Mouse (Mus musculus): ENCODE data around the gene Ap5z1.

Ap5z1 gene

GRCm38 (mm10) chr5:142518973-142519372, 55.2 kb downstream of the Ap5z1 start:
- CTCF ChIA-PET = no interaction called here

DNA sequence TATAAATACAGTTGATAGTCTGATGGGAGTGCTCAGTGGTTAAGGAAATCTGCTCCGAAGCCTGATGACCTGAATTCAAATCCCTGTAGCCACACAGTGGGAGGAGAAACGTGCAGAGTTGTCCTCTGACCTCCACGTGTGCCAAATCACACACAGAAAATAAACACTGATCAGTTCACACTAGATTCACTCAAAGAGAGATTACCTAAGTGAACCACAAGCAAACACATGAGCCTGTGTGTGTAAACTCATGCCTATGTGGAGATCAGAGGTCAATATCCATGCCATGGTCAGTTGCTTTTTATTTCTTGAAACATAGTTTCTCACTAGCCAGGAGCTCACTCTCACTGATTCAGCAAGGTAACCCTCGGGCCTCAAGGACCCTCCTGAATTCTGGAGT, 56.6 kb downstream of the Ap5z1 start:
- CTCF ChIA-PET = no interaction called here

- CTCF ChIA-PET = no interaction called here
Observed at GRCm38 (mm10) chr5:142521195-142521866, 57.6 kb downstream of the Ap5z1 start.

- CTCF ChIA-PET = no interaction called here
Observed at GRCm38 (mm10) chr5:142524711-142525464, 61.1 kb downstream of the Ap5z1 start.

All from spleen, embryonic (tissue).